Mouse (Mus musculus) lung, postnatal 0 days (tissue): ENCODE measurements around the gene Rpl29. TPM values are rescaled to one million over a fixed set of nuclear protein-coding genes. Genes with fewer than 3 reads are reported as not detected.

Experiments
- ATAC-seq: fragments of 200-750 bp; cut with Nextera tagmentation; 2 replicates; pipeline ENCODE4 v1.8.0; 2017; ENCODE audit warnings: moderate library complexity
- DNase-seq: peaks from one replicate; pipeline ENCODE4 v3.0.0-alpha.2; 2016; ENCODE audit warnings: low spot score
- H3K27ac ChIP-seq: fragments of 300-500 bp; sonication (generic); 2 replicates; pipeline ENCODE4 v1.5.1; 2014; ENCODE audit warnings: antibody characterized with exemption, mild to moderate bottlenecking, low read length, mixed read lengths
- H3K27me3 ChIP-seq: fragments of 300-500 bp; sonication (generic); replicated peaks from 2 replicates; pipeline ENCODE4 v1.6.1; 2014; ENCODE audit warnings: low read length, mixed read lengths; ENCODE audit not compliant: insufficient read depth
- H3K36me3 ChIP-seq: fragments of 300-500 bp; sonication (generic); 2 replicates; pipeline ENCODE4 v1.6.1; 2014; ENCODE audit warnings: low read length, mixed read lengths; ENCODE audit not compliant: insufficient read depth
- H3K4me1 ChIP-seq: fragments of 300-500 bp; sonication (generic); 2 replicates; pipeline ENCODE4 v1.6.1; 2014; ENCODE audit warnings: antibody characterized with exemption, low read depth, low read length, mixed read lengths; ENCODE audit not compliant: insufficient read depth
- H3K4me2 ChIP-seq: fragments of 300-500 bp; sonication (generic); replicated peaks from 2 replicates; pipeline ENCODE4 v1.6.1; 2014; ENCODE audit warnings: low read depth, mild to moderate bottlenecking, low read length, moderate library complexity, mixed read lengths
- H3K4me3 ChIP-seq: fragments of 300-500 bp; sonication (generic); 2 replicates; pipeline ENCODE4 v1.5.1; 2014; ENCODE audit warnings: low read depth, low read length
- H3K9ac ChIP-seq: fragments of 300-500 bp; sonication (generic); replicated peaks from 2 replicates; pipeline ENCODE4 v1.6.1; 2014; ENCODE audit warnings: low read depth, mild to moderate bottlenecking
- H3K9me3 ChIP-seq: fragments of 300-500 bp; sonication (generic); 2 replicates; pipeline ENCODE4 v1.6.1; 2016; ENCODE audit warnings: low read length, mixed read lengths
- CTCF ChIP-seq: IDR thresholded peaks from 2 replicates; pipeline ENCODE4 v1.5.1; 2016; ENCODE audit warnings: antibody characterized with exemption, mild to moderate bottlenecking
- EP300 ChIP-seq: IDR thresholded peaks from 2 replicates; pipeline ENCODE4 v1.6.1; 2016; ENCODE audit warnings: antibody characterized with exemption, mild to moderate bottlenecking, control low read depth
- WGBS: fragments of 180-500 bp; shearing (Covaris S2); extraction: QIAGEN DNeasy Blood & Tissue Kit; methylation state at CpG from one replicate; pipeline ENCODE4 v1.1.7; 2014; 5-methylcytosine and 5-hydroxymethylcytosine counted together
- polyA plus RNA-seq: library from polyadenylated mRNA; unstranded; fragments of >200 nt; fragmentation: Nextera tagmentation; extraction: Ambion mirVana; gene quantifications from 2 replicates; pipeline ENCODE4 v1.2.1, GENCODE M21; 2015

Rpl29 gene
- polyA plus RNA-seq, 1 experiment from 2014 or later: 737 TPM

GRCm38 (mm10) chr9:106461026-106461415 is 31.8 kb downstream of the Rpl29 start:
- Histone ChIP-seq H3K27me3 (0 out of 2 replicates have a peak, but pooled peaks cover 5% of the 10 kb centered on the region), H3K9me3 (no peaks in the 10 kb centered on the region), H3K9ac (no peak overlapping the region), H3K4me3 (no peak overlapping the region), H3K4me1 (peaks cover 4% of the 10 kb centered on the region), H3K4me2 (no peak overlapping the region), H3K27ac (no peak overlapping the region), H3K36me3 (peaks cover 9% of the 10 kb centered on the region)
- 83% methylated on average over 9 of the region's 9 CpGs for WGBS
- no peak for ATAC-seq
- no peak for DNase-seq
- no peak for TF ChIP-seq EP300
- no peak for TF ChIP-seq CTCF

GRCm38 (mm10) chr9:106461641-106462429 is 32.6 kb downstream of the Rpl29 start:
- Histone ChIP-seq H3K27me3 (0 out of 2 replicates have a peak, but pooled peaks cover 5% of the 10 kb centered on the region), H3K4me2 (no peak overlapping the region), H3K27ac (no peak overlapping the region), H3K4me3 (no peak overlapping the region), H3K9ac (no peak overlapping the region), H3K36me3 (peaks cover 9% of the 10 kb centered on the region), H3K4me1 (peaks cover 4% of the 10 kb centered on the region), H3K9me3 (no peaks in the 10 kb centered on the region)
- DNase-seq (no peak), ATAC-seq (no peak)
- WGBS: 85% methylated on average over 16 of the region's 16 CpGs
- TF ChIP-seq CTCF (no peak), EP300 (no peak)

GRCm38 (mm10) chr9:106462430-106462800 is 33.2 kb downstream of the Rpl29 start:
- H3K4me2 ChIP-seq: no peak overlapping the region
- H3K4me1 ChIP-seq: peaks cover 4% of the 10 kb centered on the region
- H3K27me3 ChIP-seq: 0 out of 2 replicates have a peak, but pooled peaks cover 5% of the 10 kb centered on the region
- H3K27ac ChIP-seq: no peak overlapping the region
- no peaks in the 10 kb centered on the region for H3K9me3 ChIP-seq
- H3K9ac ChIP-seq: no peak overlapping the region
- ATAC-seq (no peak), DNase-seq (no peak)
- no peak for TF ChIP-seq EP300
- peaks cover 9% of the 10 kb centered on the region for H3K36me3 ChIP-seq
- H3K4me3 ChIP-seq: no peak overlapping the region
- WGBS: 91% methylated on average over 12 of the region's 12 CpGs

- TF ChIP-seq CTCF (no peak), EP300 (no peak)
- H3K27me3 ChIP-seq: 0 out of 2 replicates have a peak, but pooled peaks cover 5% of the 10 kb centered on the region
- DNase-seq: no peak
- no peak overlapping the region for H3K4me2 ChIP-seq
- H3K9me3 ChIP-seq: no peaks in the 10 kb centered on the region
- no peak for ATAC-seq
- no peak overlapping the region for H3K9ac ChIP-seq
- peaks cover 9% of the 10 kb centered on the region for H3K36me3 ChIP-seq
- H3K4me3 ChIP-seq: no peak overlapping the region
- H3K4me1 ChIP-seq: peaks cover 4% of the 10 kb centered on the region
- H3K27ac ChIP-seq: no peak overlapping the region
- 85% methylated on average over 21 of the region's 21 CpGs for WGBS
Measured at GRCm38 (mm10) chr9:106463122-106464063, 34.1 kb downstream of the Rpl29 start.

- Histone ChIP-seq H3K9ac (peak overlapping the region; percentile 34; the same call in 1 of the 2 replicates), H3K4me1 (peaks cover 4% of the 10 kb centered on the region), H3K27me3 (0 out of 2 replicates have a peak, but pooled peaks cover 5% of the 10 kb centered on the region), H3K4me3 (peak overlapping the region; percentile 49), H3K27ac (no peak overlapping the region), H3K36me3 (peaks cover 9% of the 10 kb centered on the region), H3K9me3 (no peaks in the 10 kb centered on the region), H3K4me2 (peak overlapping the region; percentile 95)
- WGBS: 2% methylated on average over 81 of the region's 99 CpGs
- ATAC-seq (peak; percentile 67), DNase-seq (peak; percentile 23)
- TF ChIP-seq CTCF (no peak), EP300 (no peak)
Measured at GRCm38 (mm10) chr9:106464751-106465541, 35.7 kb downstream of the Rpl29 start.
